16 mouse cellular contexts compared by ENCODE assay signal in genomic region chr17:40873582-40874011, GRCm38 (mm10). TPM values are rescaled to one million over a fixed set of nuclear protein-coding genes. Genes with fewer than 3 reads are reported as not detected.
DNase-seq lines count a peak whose midpoint lies in the region; ATAC-seq and TF ChIP-seq lines count a peak whose summit lies in the region.
"Had no signal": no experiment of that assay in that cellular context is flagged by ENCODE, and none has a peak within 500 bp of the region (broad histone marks: within the 10 kb centered on the region; RNA-seq: fewer than 3 reads in every experiment).

No protein-coding gene starts in this region.

- no peak overlapping the region for H3K9ac ChIP-seq in kidney, embryonic 16.5 days (replicated peaks; ENCODE audit: low read length)
- H3K9ac ChIP-seq in forebrain, embryonic 12.5 days, result no peak overlapping the region
- H3K9ac ChIP-seq in hindbrain, embryonic 13.5 days, result no peak overlapping the region
- H3K9ac ChIP-seq: embryonic facial prominence, embryonic 15.5 days; forebrain, postnatal 0 days had no signal

- H3K4me3 ChIP-seq in kidney, embryonic 16.5 days (ENCODE audit: low read length), result no peak overlapping the region
- H3K4me3 ChIP-seq in myocyte, result no peak overlapping the region
- H3K4me3 ChIP-seq in forebrain, embryonic 12.5 days (replicated peaks), result no peak overlapping the region
- no peak overlapping the region for H3K4me3 ChIP-seq in hindbrain, embryonic 13.5 days
- H3K4me3 ChIP-seq: embryonic facial prominence, embryonic 15.5 days had no signal

- no peak overlapping the region for H3K4me2 ChIP-seq in kidney, embryonic 16.5 days (replicated peaks; ENCODE audit: low read depth, low read length)
- peak overlapping the region; percentile 24 for H3K4me2 ChIP-seq in myocyte (ENCODE audit: low read depth)
- no peak overlapping the region for H3K4me2 ChIP-seq in forebrain, embryonic 12.5 days
- no peak overlapping the region for H3K4me2 ChIP-seq in hindbrain, embryonic 13.5 days
- H3K4me2 ChIP-seq: embryonic facial prominence, embryonic 15.5 days; liver, embryonic 11.5 days had no signal

- H3K79me2 ChIP-seq in myocyte (ENCODE audit: control insufficient read depth, insufficient read depth), result peaks cover 4% of the 10 kb centered on the region

- H3ac ChIP-seq in myocyte (ENCODE audit: control insufficient read depth, insufficient read length), result no peak overlapping the region

- no peaks in the 10 kb centered on the region for H3K27me3 ChIP-seq in kidney, embryonic 16.5 days (ENCODE audit: insufficient read depth, low read length)
- no peaks in the 10 kb centered on the region for H3K27me3 ChIP-seq in myocyte (ENCODE audit: control insufficient read depth, insufficient read depth, insufficient read length)
- H3K27me3 ChIP-seq in forebrain, embryonic 12.5 days, result no peaks in the 10 kb centered on the region
- H3K27me3 ChIP-seq in hindbrain, embryonic 13.5 days, result no peaks in the 10 kb centered on the region
- H3K27me3 ChIP-seq: embryonic facial prominence, embryonic 15.5 days had no signal

- H3K27ac ChIP-seq in kidney, embryonic 16.5 days (ENCODE audit: low read length), result no peak overlapping the region
- no peak overlapping the region for H3K27ac ChIP-seq in forebrain, embryonic 12.5 days
- no peak overlapping the region for H3K27ac ChIP-seq in hindbrain, embryonic 13.5 days
- H3K27ac ChIP-seq: embryonic facial prominence, embryonic 15.5 days had no signal

- no peak; the same call in 1 of the 2 replicates for ATAC-seq in kidney, embryonic 16.5 days (ENCODE audit: low FRiP score, low TSS enrichment)
- no peak for ATAC-seq in forebrain, embryonic 12.5 days (ENCODE audit: low FRiP score)
- no peak for ATAC-seq in hindbrain, embryonic 13.5 days (ENCODE audit: low FRiP score)
- ATAC-seq: forebrain, postnatal 0 days had no signal

- H3K9me3 ChIP-seq in kidney, embryonic 16.5 days (ENCODE audit: low read length), result no peaks in the 10 kb centered on the region
- H3K9me3 ChIP-seq in forebrain, embryonic 12.5 days, result no peaks in the 10 kb centered on the region
- no peaks in the 10 kb centered on the region for H3K9me3 ChIP-seq in hindbrain, embryonic 13.5 days
- H3K9me3 ChIP-seq: embryonic facial prominence, embryonic 15.5 days had no signal

- 19% methylated on average over 2 of the region's 2 CpGs for WGBS in kidney, embryonic 16.5 days
- 77% methylated on average over 2 of the region's 2 CpGs for WGBS in forebrain, embryonic 12.5 days
- 53% methylated on average over 2 of the region's 2 CpGs for WGBS in hindbrain, embryonic 13.5 days

- no peaks in the 10 kb centered on the region for H3K36me3 ChIP-seq in kidney, embryonic 16.5 days (ENCODE audit: insufficient read depth, low read length)
- H3K36me3 ChIP-seq in myocyte (ENCODE audit: control insufficient read depth, insufficient read depth), result no peaks in the 10 kb centered on the region
- no peaks in the 10 kb centered on the region for H3K36me3 ChIP-seq in forebrain, embryonic 12.5 days (replicated peaks)
- H3K36me3 ChIP-seq in hindbrain, embryonic 13.5 days, result no peaks in the 10 kb centered on the region
- H3K36me3 ChIP-seq: embryonic facial prominence, embryonic 15.5 days had no signal

- no peak for TF ChIP-seq POLR2A in myocyte (IDR thresholded peaks at IDR 0.05; ENCODE audit: insufficient read length, low read depth)

- peaks cover 10% of the 10 kb centered on the region for H3K4me1 ChIP-seq in kidney, embryonic 16.5 days (ENCODE audit: insufficient read depth, low read length)
- no peaks in the 10 kb centered on the region for H3K4me1 ChIP-seq in forebrain, embryonic 12.5 days
- no peaks in the 10 kb centered on the region for H3K4me1 ChIP-seq in hindbrain, embryonic 13.5 days (replicated peaks)

- peak; percentile 28 for DNase-seq in kidney, adult 11 months
- peak; percentile 2 for DNase-seq in adrenal gland, postnatal 25 days
- peak; percentile 23 to 28 for DNase-seq in kidney, adult 8-10 months
- no peak for DNase-seq in thymus, postnatal 36 days
- DNase-seq: cerebellum, adult 9-10 months; forebrain, postnatal 0 days had no signal

TF ChIP-seq in myocyte, 11 proteins besides CTCF, POLR2A, EP300 and RAD21:
- TF ChIP-seq E2F4 (IDR thresholded peaks at IDR 0.05; ENCODE audit: insufficient read depth), result no peak
- TF ChIP-seq TCF3 (IDR thresholded peaks at IDR 0.05; ENCODE audit: insufficient read length, low read depth), result no peak
- TF ChIP-seq REST (IDR thresholded peaks at IDR 0.05; ENCODE audit: insufficient read depth, insufficient read length), result no peak
- TF ChIP-seq MYOD1 (IDR thresholded peaks at IDR 0.05; ENCODE audit: control insufficient read depth in 1 of 3, insufficient read length in 2 of 3, low read depth in 2 of 3), result no peak
- TF ChIP-seq CEBPB (IDR thresholded peaks at IDR 0.05; ENCODE audit: insufficient read depth, poor library complexity, severe bottlenecking), result no peak
- no peak for TF ChIP-seq TCF12 (IDR thresholded peaks at IDR 0.05; ENCODE audit: insufficient read depth, poor library complexity, severe bottlenecking)
- TF ChIP-seq MYOG (IDR thresholded peaks at IDR 0.05; ENCODE audit: control insufficient read depth in 1 of 3, insufficient read depth in 1 of 3, insufficient read length in 2 of 3, low read depth in 2 of 3), result no peak
- TF ChIP-seq MAX (IDR thresholded peaks at IDR 0.05; ENCODE audit: low read depth), result no peak
- no peak for TF ChIP-seq SRF (IDR thresholded peaks at IDR 0.05; ENCODE audit: control insufficient read depth, insufficient read length, low read depth)
- no peak for TF ChIP-seq USF1 (IDR thresholded peaks at IDR 0.05; ENCODE audit: low read depth)
- TF ChIP-seq POLR2AphosphoS2 (IDR thresholded peaks at IDR 0.05; ENCODE audit: insufficient read length, low read depth), result no peak

RNA-seq across cellular contexts. Expression of gene 9130008F23Rik, which starts 6.8 kb away (rescaled TPM):
- 2.3 and 2.4 TPM in 2 replicates for polyA plus RNA-seq in kidney, embryonic 16.5 days (2015; fragmentation: Nextera tagmentation; extraction: Ambion mirVana)
- 0.79 and 1.3 TPM in 2 replicates for total RNA-seq in adrenal gland, postnatal 25 days (2021)
- 1.2 TPM for polyA plus RNA-seq in myocyte (2012; fragmentation: generic; extraction: Trizol)
- 0.73 and 0.88 TPM in 2 replicates for polyA plus RNA-seq in forebrain, embryonic 12.5 days (2016; fragmentation: Nextera tagmentation; extraction: Ambion mirVana)
- 0.49 and 1.0 TPM in 2 replicates for polyA plus RNA-seq in hindbrain, embryonic 13.5 days (2015; fragmentation: Nextera tagmentation; extraction: Ambion mirVana)

RNA-seq across cellular contexts. Expression of gene Glyatl3, which starts 40.6 kb away (rescaled TPM):
- not detected in 2 replicates for polyA plus RNA-seq in kidney, embryonic 16.5 days (2015; fragmentation: Nextera tagmentation; extraction: Ambion mirVana)
- not detected in 2 replicates for total RNA-seq in adrenal gland, postnatal 25 days (2021)
- polyA plus RNA-seq in myocyte (2012; fragmentation: generic; extraction: Trizol), result not detected
- polyA plus RNA-seq in forebrain, embryonic 12.5 days (2016; fragmentation: Nextera tagmentation; extraction: Ambion mirVana), result 0.32 and 0.54 TPM in 2 replicates
- not detected in 2 replicates for polyA plus RNA-seq in hindbrain, embryonic 13.5 days (2015; fragmentation: Nextera tagmentation; extraction: Ambion mirVana)
- total RNA-seq: forebrain, postnatal 0 days; gastrocnemius, postnatal 4 days; megakaryocyte, adult 5-6 weeks had no signal
- polyA plus RNA-seq: forebrain, postnatal 0 days; hindbrain, embryonic 11.5 days; liver, embryonic 11.5 days; urinary bladder, adult 2 months had no signal

Comparison
In these comparisons a context has a peak if more than half of its experiments do, and no peak if none do; other contexts are left out.
1. DNase-seq: peak in kidney, adult 11 months (single experiment), adrenal gland, postnatal 25 days (single experiment) and kidney, adult 8-10 months (2 of 2); none in thymus, postnatal 36 days (0 of 2).